ENCODE assay signal across 27 mouse cellular contexts in genomic region chr7:120859854-120860253, GRCm38 (mm10). TPM values are rescaled to one million over a fixed set of nuclear protein-coding genes. Genes with fewer than 3 reads are reported as not detected.
"Had no signal": no experiment of that assay in that cellular context is flagged by ENCODE, and none has a peak within 500 bp of the region (broad histone marks: within the 10 kb centered on the region; RNA-seq: fewer than 3 reads in every experiment).

No protein-coding gene starts in this region.

- H3K36me3 ChIP-seq: midbrain, embryonic 15.5 days had no signal

- DNase-seq: kidney, adult 2 months; kidney, postnatal 25 days; layer of hippocampus, adult 9-11 months; lung, embryonic 14.5 days; right cerebral cortex, adult 18-20 months; right cerebral cortex, postnatal 14 days; right cerebral cortex, postnatal 4 days; spleen, adult 18-20 months; thymus, postnatal 25 days had no signal

- H3K9me3 ChIP-seq: limb, embryonic 10.5 days; limb, embryonic 13.5 days; midbrain, embryonic 12.5 days; midbrain, embryonic 15.5 days; neural tube, embryonic 12.5 days; neural tube, embryonic 15.5 days; stomach, embryonic 15.5 days had no signal

- H3K9ac ChIP-seq: limb, embryonic 13.5 days; lung, embryonic 14.5 days; midbrain, embryonic 12.5 days; midbrain, embryonic 15.5 days; neural tube, embryonic 12.5 days; neural tube, embryonic 15.5 days; stomach, embryonic 15.5 days had no signal

- H3K4me3 ChIP-seq: layer of hippocampus, adult 2 months; limb, embryonic 10.5 days; limb, embryonic 13.5 days; midbrain, embryonic 12.5 days; midbrain, embryonic 15.5 days; neural tube, embryonic 12.5 days; neural tube, embryonic 15.5 days; stomach, embryonic 15.5 days had no signal

- H3K4me2 ChIP-seq: limb, embryonic 13.5 days; lung, embryonic 14.5 days; midbrain, embryonic 12.5 days; midbrain, embryonic 15.5 days; neural tube, embryonic 12.5 days; neural tube, embryonic 15.5 days; stomach, embryonic 15.5 days had no signal

- ATAC-seq: intestine, embryonic 16.5 days; lung, postnatal 0 days; midbrain, embryonic 15.5 days had no signal

- H3K27ac ChIP-seq: kidney, postnatal 0 days; layer of hippocampus, adult 2 months; limb, embryonic 10.5 days; limb, embryonic 13.5 days; midbrain, embryonic 12.5 days; midbrain, embryonic 15.5 days; neural tube, embryonic 12.5 days; neural tube, embryonic 15.5 days; stomach, embryonic 15.5 days had no signal

- H3K27me3 ChIP-seq: limb, embryonic 13.5 days; midbrain, embryonic 12.5 days; midbrain, embryonic 15.5 days; neural tube, embryonic 12.5 days; neural tube, embryonic 15.5 days; stomach, embryonic 15.5 days had no signal

RNA-seq across cellular contexts. Expression of gene Gm5737, which starts 47.7 kb away (rescaled TPM):
- total RNA-seq: layer of hippocampus, postnatal 25 days; left cerebral cortex, adult 18-20 months; left cerebral cortex, postnatal 25 days; liver, adult 2 months had no signal
- polyA plus RNA-seq: intestine, embryonic 16.5 days; kidney, adult 2 months; kidney, embryonic 14.5 days; kidney, postnatal 0 days; large intestine, adult 2 months; limb, embryonic 10.5 days; limb, embryonic 13.5 days; liver, adult 2 months; lung, embryonic 14.5 days; lung, postnatal 0 days; midbrain, embryonic 12.5 days; neural tube, embryonic 12.5 days; neural tube, embryonic 15.5 days; stomach, embryonic 15.5 days; thymus, postnatal 0 days had no signal
